In genomic region chr13:93232335-93232734, GRCm38 (mm10) we compare ENCODE assay signal across 23 mouse cellular contexts.
"Had no signal": no experiment of that assay in that cellular context is flagged by ENCODE, and none has a peak within 500 bp of the region (broad histone marks: within the 10 kb centered on the region; RNA-seq: fewer than 3 reads in every experiment).

No protein-coding gene starts in this region.

- H3K36me3 ChIP-seq: intestine, embryonic 15.5 days; kidney, embryonic 15.5 days; limb, embryonic 12.5 days; limb, embryonic 15.5 days; lung, embryonic 15.5 days; midbrain, embryonic 10.5 days; midbrain, embryonic 13.5 days; neural tube, embryonic 13.5 days had no signal

- H3K9me3 ChIP-seq: intestine, embryonic 15.5 days; kidney, embryonic 15.5 days; limb, embryonic 12.5 days; limb, embryonic 15.5 days; lung, embryonic 15.5 days; megakaryocyte, embryonic 14.5 days; midbrain, embryonic 10.5 days; midbrain, embryonic 13.5 days; neural tube, embryonic 13.5 days had no signal

- DNase-seq: kidney, adult 11 months; kidney, adult 8-10 months; kidney, postnatal 10 days; kidney, postnatal 36 days; left cerebral cortex, postnatal 4 days; lung, postnatal 10 days; lung, postnatal 36 days; retina, postnatal 1 day; thymus, adult 2 months; thymus, postnatal 14 days; thymus, postnatal 4 days had no signal

- H3K27ac ChIP-seq: intestine, embryonic 15.5 days; kidney, embryonic 15.5 days; limb, embryonic 12.5 days; limb, embryonic 15.5 days; lung, embryonic 15.5 days; midbrain, embryonic 10.5 days; midbrain, embryonic 13.5 days; neural tube, embryonic 13.5 days; stomach, postnatal 0 days had no signal

- H3K4me2 ChIP-seq: intestine, embryonic 15.5 days; kidney, embryonic 15.5 days; limb, embryonic 12.5 days; limb, embryonic 15.5 days; lung, embryonic 15.5 days; midbrain, embryonic 13.5 days; neural tube, embryonic 13.5 days had no signal

- ATAC-seq: intestine, embryonic 15.5 days; midbrain, embryonic 13.5 days; midbrain, embryonic 16.5 days had no signal

- H3K4me3 ChIP-seq: intestine, embryonic 15.5 days; kidney, embryonic 15.5 days; limb, embryonic 12.5 days; limb, embryonic 15.5 days; lung, embryonic 15.5 days; megakaryocyte, embryonic 14.5 days; midbrain, embryonic 10.5 days; midbrain, embryonic 13.5 days; myocyte; neural tube, embryonic 13.5 days had no signal

- H3K9ac ChIP-seq: intestine, embryonic 15.5 days; kidney, embryonic 15.5 days; limb, embryonic 12.5 days; limb, embryonic 15.5 days; lung, embryonic 15.5 days; midbrain, embryonic 13.5 days; neural tube, embryonic 13.5 days had no signal

- H3K4me1 ChIP-seq: intestine, embryonic 15.5 days; kidney, embryonic 15.5 days; limb, embryonic 12.5 days; limb, embryonic 15.5 days; midbrain, embryonic 10.5 days; midbrain, embryonic 13.5 days; neural tube, embryonic 13.5 days had no signal

- H3K27me3 ChIP-seq: intestine, embryonic 15.5 days; kidney, embryonic 15.5 days; limb, embryonic 12.5 days; limb, embryonic 15.5 days; lung, embryonic 15.5 days; megakaryocyte, embryonic 14.5 days; midbrain, embryonic 13.5 days; neural tube, embryonic 13.5 days had no signal
